ENCODE assay signal across 9 mouse cellular contexts in the genomic region with DNA sequence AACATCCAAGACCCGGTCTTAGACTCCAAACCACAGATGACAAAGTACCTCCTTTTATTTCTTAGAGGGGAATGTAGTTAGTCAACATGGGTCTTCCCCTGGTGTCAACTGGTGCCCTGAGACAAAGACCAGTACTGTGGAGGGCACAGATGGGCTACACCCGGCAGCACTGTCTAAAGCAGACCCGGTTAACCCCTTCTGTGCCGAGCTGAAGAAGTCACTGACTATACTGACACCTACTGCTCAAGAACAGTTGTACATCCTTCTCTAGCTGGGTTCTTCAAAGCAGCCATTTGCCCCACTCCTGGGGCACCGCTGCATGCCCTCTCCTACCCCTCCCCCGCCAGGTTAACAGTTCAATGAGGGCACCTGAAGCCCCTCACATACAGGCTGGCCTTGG.
DNase-seq lines count a peak whose midpoint lies in the region; ATAC-seq lines count a peak whose summit lies in the region.
"Had no signal": no experiment of that assay in that cellular context is flagged by ENCODE, and none has a peak within 500 bp of the region (broad histone marks: within the 10 kb centered on the region; RNA-seq: fewer than 3 reads in every experiment).

No protein-coding gene starts in this region.

- 0 out of 2 replicates have a peak overlapping the region, but pooled peaks have one; percentile 15 for H3K4me2 ChIP-seq in forebrain, embryonic 12.5 days

- ATAC-seq in forebrain, embryonic 12.5 days (ENCODE audit: low FRiP score), result peak; percentile 42; the same call in 1 of the 2 replicates
- ATAC-seq in megakaryocyte progenitor cell, adult 5-6 weeks (replicated peaks; ENCODE audit: poor library complexity), result peak; percentile 53

- no peaks in the 10 kb centered on the region for H3K27me3 ChIP-seq in forebrain, embryonic 12.5 days

- no peaks in the 10 kb centered on the region for H3K9me3 ChIP-seq in forebrain, embryonic 12.5 days
- H3K9me3 ChIP-seq: G1E had no signal

- H3K27ac ChIP-seq in forebrain, embryonic 12.5 days, result peak overlapping the region; percentile 58; the same call in 1 of the 2 replicates

- no peaks in the 10 kb centered on the region for H3K36me3 ChIP-seq in forebrain, embryonic 12.5 days (replicated peaks)
- H3K36me3 ChIP-seq: G1E had no signal

- no peak overlapping the region for H3K9ac ChIP-seq in forebrain, embryonic 12.5 days

- no peak overlapping the region for H3K4me3 ChIP-seq in forebrain, embryonic 12.5 days (replicated peaks)

- WGBS in forebrain, embryonic 12.5 days, result 26% methylated on average over 6 of the region's 6 CpGs

- peaks cover 46% of the 10 kb centered on the region for H3K4me1 ChIP-seq in forebrain, embryonic 12.5 days

- peak; percentile 46 to 54 for DNase-seq in frontal cortex, postnatal 10 days (ENCODE audit: low spot score in 2 of 2)
- DNase-seq in frontal cortex, postnatal 25 days (ENCODE audit: low spot score in 2 of 2), result no peak
- peak; percentile 75 to 85 for DNase-seq in right cerebral cortex, postnatal 10 days (ENCODE audit: low spot score in 2 of 2)
- DNase-seq in right cerebral cortex, postnatal 36 days (ENCODE audit: low spot score in 2 of 2), result no peak
- peak; percentile 60 to 67 for DNase-seq in thymus, postnatal 10 days (ENCODE audit: low spot score in 2 of 2)
- no peak for DNase-seq in T-cell, adult 2 months (ENCODE audit: low spot score)

Comparison
In these comparisons a context has a peak if more than half of its experiments do, and no peak if none do; other contexts are left out.
1. DNase-seq: peak in frontal cortex, postnatal 10 days (2 of 2), right cerebral cortex, postnatal 10 days (2 of 2) and thymus, postnatal 10 days (2 of 2); none in frontal cortex, postnatal 25 days (0 of 2), right cerebral cortex, postnatal 36 days (0 of 2) and T-cell, adult 2 months (single experiment).